Mouse (Mus musculus) liver, postnatal 0 days (tissue): ENCODE results near the gene Nit2.

Source experiments
- CTCF ChIP-seq: sonication (generic); IDR thresholded peaks from 2 replicates; pipeline ENCODE4 v1.5.1; 2016; ENCODE audit warnings: antibody characterized with exemption, low read depth
- EP300 ChIP-seq: IDR thresholded peaks from 2 replicates; pipeline ENCODE4 v1.6.1; 2016; ENCODE audit warnings: antibody characterized with exemption, low read depth, mild to moderate bottlenecking

- TF ChIP-seq CTCF (no peak), EP300 (0 out of 2 replicates have a peak, but pooled peaks have one; percentile 20)
Observed at GRCm38 (mm10) chr16:57189493-57189892, 22.4 kb upstream of the Nit2 start.
